Mouse (Mus musculus): ENCODE results near the gene Eva1b.
A peak's percentile ranks its signal among the peaks of the same experiment; 100 is the strongest.

The Eva1b gene

DNA sequence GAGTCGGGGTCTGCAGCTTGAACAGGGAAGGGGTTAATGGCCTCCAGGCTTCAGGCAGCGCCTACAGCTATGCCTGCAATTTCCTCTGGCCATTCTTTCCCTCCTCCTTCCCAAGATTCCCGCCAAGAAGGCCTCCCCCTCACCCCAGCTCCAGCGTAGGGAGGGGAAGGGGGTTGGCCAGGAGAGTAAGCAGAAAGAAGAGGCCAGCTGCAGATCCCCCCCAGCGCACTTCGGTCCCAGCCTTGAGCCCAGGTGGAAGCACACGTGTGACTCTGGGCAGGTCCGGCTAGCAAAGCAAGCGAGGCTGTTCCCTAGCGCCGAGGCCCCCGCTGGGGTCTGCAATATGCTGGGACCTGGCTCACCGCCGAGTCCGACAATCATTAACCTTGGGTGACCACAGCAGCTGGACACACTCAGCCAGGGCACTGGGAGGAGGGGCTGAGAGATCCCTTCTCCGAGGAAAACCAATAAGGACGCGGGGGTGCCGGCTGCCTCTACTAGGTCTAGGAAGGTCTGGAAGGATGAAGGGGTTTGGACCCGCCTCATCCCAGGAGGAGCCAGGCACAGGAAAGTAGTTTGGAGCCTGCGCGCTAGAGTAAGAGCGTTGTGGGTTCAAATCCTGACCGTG lies at the start of gene Eva1b:
Eva1b (plus strand) TSS at position 212 of the 628 bp plus-strand sequence.
- no peak for DNase-seq (ENCODE audit: low read depth)

DNA sequence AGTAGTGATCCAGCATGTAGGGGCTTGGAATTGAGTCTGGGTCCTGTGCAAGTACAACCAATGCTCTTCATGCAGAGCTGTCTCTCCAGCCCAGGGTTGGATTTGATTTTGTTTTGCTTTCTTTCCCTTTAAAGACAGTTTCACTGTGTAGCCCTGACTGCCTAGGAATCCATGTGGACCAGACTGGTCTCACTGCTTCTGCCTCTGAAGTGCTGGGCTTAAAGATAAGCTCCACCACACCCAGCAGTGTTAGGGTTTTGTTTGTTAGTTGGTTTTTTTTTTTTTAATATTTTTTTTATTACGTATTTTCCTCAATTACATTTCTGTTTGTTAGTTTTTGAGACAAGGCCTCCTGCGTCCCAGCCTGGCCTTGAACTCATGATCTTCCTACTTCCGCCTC lies 48.2 kb upstream of the Eva1b start:
- DNase-seq (ENCODE audit: low read depth): no peak

DNA sequence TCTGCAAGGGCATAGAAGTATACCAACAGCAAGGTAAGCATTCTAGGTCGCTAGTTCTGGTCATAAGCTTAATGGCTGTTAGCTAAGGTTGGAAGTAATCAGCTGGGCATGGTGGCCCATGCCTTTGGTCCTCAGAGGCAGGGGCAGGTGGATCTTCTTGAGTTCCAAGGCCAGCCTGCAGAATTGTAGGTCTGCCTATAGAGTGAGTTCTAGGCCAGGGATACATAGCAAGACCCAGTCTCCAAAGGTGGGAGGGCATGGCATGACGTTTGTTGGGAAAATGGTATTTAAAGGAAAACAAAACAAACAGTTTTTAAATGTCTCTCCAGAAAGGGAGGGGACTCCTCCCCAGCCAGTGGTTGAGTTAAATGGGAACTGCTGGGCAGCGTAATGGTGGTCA lies 46.8 kb upstream of the Eva1b start:
- DNase-seq (ENCODE audit: low read depth): no peak

DNA sequence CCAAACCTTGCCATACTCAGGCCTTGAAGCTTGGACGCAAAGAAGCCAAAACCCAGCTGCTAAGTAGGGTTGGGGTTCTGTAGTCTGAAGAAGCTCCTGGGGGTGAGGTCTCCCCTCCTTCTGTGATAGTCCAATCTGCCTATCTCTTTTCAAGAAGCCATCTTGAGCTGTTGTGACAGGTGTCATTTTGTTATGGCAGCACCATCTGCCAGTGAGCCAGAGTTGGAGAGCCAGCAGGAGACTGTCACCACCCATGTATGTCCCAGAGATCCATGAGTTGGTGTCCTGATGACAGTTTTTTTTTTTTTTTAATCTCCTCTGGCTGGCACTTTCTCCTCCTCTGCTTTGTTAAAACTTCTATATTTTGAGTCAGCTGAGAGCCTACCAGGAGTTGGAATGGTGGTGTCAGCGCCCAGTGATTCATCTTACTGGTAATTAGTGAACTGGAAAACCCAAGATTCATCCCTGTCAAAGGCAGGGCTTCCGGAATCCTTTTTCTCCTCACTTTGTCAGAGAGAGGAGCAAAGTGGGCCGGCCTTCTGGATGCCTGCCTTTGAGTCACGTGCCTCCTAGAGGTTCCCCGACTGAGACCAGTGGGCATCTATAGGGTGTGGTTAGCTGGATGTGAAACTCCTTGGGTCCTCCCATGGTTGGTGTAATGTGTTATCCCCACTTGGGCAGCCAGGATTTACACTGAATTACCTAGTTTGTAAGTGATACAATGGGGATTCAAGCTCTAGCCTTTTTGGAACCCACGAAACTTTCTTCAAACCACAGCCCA lies 45.3 kb upstream of the Eva1b start:
- peak; percentile 89 for DNase-seq (ENCODE audit: low read depth)

DNA sequence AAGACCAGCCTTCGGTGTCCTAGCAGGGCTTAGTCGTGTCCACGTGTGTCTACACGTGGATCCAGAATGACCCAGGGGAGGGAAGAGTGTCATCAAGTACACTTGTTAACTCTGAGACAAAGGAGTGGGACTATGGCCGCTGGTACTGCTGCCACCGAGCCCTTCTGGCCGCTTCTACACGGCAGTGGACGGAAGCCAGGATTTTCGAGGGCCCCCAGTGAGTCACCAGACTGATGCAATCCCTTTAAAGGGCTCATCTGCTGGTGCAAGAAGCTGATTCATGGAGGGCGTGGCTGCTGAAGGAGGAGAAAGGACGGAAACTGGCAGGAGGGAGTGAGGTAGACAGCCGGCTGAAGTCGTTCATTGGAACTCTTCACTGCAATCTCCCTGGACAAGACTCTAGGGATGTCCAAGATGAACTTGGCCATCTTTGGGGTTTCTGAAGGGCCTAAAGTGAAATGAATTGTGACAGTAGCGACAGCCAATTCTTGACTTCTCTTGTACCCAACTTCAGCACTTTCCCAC lies 44.4 kb upstream of the Eva1b start:
- peak; percentile 99 for DNase-seq (ENCODE audit: low read depth)

DNA sequence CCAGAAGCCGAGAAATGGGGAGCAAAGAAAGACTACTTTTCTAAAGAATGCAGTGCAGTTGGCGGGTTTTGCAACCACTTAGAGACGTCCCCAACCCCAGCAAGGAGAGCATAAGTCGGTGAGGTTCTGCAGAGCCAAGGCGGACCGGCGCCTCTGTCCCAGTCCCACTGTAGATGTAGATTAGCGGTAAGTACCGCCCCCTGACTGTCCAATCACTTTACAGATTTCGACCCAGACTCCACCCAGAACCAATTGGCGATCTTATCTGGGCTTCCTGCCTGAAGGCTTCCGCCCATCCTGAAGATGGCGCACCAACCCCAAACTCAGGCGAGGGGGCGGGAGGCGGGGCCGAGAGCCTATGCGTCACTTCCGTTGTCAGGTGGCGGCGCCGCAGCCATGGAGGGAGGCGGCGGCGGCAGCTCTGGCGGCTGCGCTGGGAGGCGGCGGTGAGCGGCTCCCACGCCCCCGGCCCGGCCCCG lies 43.9 kb upstream of the Eva1b start, which contains the start of gene Stk40:
Stk40 (plus strand) TSS at position 368 of the 479 bp plus-strand sequence.
- peak; percentile 100 for DNase-seq (ENCODE audit: low read depth)

DNA sequence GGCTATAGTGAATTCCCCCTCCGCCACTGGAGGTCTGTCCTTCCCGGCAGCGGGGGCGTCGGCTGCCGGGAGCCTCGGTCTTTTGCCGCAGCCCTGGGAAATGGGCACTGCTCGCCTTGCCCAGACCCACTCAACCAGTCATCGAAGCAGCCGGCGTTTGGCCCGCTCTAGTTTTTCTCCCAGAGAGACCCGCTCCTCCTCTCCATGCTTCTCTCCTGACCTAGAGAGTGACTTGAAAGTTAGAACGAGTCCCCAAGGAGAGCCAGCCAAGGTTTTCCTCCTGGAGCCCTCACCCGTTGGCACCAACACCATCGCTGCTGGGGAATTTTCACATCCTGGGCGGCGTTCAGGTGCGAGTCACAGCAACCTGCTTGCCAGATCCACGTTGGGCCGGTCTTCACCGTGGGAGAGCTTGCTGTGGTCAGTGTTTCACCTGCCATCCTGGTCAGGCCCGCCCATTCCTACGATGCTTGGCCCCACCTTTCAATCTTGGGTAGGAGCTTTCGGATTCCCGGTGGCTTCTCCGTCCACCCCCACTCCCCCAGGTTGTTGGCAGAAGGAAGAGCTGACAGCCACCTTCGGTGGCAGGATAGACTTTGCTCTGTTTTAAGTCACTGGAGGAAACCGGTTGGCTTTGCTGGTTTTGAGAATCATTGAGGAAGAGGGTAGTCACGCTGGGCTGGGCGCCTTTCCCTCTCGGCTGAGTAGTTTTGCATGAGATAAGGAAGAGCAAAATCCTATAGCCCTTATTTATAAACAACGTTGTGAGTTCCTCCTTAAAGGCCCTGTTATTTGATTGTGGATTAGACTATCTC lies 43.1 kb upstream of the Eva1b start:
- DNase-seq (ENCODE audit: low read depth): peak; percentile 47

DNA sequence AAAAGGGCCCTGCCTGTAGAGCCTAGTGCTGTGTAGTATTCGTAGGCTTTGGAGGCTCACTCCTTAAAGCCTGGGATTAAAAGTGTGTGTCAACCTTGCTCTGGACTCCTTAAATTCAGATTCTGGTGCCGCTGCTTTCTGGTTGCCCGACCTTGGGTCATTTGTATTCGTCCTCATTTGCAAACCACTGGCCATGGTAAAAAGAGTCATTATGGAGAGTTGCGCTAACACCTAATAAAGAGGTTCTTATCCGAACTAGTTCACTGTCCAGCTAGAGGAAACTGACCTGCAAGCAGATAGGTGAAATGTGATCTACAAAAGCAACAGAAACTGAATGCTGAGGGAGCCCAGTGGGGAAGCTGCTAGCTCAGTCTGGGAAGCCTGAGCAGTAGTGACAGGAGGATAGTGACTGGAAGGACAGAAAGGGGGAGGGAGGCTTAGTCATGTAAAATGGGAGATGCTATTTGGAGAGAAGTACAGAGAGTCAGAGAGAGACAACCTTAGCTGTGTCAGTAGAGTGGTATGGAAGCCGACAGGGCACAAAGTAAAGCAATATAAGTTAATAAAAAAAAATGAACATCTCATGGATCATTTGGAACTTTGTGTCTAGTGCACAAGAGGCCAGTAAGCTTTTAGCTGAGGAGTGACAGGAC lies 42.3 kb upstream of the Eva1b start:
- no peak for DNase-seq (ENCODE audit: low read depth)

DNA sequence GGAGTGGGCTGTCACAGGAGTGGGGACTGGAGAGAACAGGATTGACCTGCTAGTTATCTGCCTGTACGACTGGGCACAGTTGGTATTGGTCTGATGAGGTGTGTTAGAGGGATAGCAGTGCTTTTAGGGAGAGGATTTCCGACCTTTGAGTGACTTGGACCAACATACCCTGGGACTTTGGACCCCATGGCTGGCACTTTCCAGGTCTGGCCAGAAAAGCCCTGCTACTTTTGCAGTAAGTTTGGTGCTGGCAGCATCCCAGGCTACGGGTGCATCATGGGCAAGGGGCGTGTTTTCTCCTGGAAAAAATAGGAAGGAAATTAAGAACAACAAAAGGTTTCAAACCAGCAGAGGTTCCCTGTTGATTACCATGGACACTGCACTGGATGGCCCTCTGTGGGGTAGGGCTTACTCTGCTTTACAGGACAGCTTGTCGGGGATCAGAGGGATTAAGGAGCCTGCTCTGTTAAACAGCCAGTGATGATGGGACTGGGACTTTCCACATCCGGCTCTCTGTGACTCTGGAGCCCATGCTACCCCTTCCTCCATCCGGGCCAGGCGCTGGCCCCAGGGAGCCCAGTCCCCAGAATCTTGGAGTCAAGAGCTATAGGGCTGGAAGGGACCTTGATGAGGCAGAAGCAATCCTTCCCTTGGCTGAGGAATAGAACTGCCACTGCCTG lies 39.3 kb upstream of the Eva1b start:
- peak; percentile 33 for DNase-seq (ENCODE audit: low read depth)

DNA sequence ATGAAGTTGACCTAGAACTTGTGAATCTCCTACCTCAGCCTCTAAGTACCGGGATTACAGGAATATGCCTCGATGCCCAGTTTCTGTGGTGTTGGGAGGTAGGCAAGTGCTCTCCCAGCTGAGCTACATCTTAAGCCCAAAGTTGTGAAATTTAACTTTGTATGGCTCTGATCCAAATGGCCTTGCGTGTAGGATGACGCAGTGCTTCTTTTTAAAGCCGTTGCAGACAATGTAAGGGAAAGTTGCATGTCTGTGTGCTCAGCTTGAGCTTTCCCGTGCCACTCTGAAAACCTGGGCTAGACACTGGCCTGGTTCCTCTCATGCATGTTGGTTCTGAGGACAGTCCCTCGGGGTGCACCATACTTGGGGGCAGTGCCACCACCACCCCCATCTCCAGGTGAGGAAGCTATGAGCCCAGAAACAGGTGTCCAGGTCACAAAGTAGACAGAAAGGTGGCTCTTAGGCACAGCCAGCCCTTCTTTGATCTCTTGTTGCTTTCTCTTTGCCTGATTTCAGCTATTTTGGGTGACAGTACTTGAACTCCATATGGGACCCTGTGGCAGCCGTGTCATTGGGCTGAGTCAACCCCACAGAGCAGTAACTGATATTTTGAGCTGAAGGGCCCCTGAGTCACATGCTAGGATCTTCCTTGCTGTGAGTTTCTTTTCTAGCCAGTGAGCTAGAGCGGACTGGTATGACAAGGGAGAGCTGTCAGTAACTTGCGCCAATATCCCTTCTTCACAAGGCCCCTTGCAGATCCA lies 37.8 kb upstream of the Eva1b start:
- peak; percentile 93 for DNase-seq (ENCODE audit: low read depth)

DNA sequence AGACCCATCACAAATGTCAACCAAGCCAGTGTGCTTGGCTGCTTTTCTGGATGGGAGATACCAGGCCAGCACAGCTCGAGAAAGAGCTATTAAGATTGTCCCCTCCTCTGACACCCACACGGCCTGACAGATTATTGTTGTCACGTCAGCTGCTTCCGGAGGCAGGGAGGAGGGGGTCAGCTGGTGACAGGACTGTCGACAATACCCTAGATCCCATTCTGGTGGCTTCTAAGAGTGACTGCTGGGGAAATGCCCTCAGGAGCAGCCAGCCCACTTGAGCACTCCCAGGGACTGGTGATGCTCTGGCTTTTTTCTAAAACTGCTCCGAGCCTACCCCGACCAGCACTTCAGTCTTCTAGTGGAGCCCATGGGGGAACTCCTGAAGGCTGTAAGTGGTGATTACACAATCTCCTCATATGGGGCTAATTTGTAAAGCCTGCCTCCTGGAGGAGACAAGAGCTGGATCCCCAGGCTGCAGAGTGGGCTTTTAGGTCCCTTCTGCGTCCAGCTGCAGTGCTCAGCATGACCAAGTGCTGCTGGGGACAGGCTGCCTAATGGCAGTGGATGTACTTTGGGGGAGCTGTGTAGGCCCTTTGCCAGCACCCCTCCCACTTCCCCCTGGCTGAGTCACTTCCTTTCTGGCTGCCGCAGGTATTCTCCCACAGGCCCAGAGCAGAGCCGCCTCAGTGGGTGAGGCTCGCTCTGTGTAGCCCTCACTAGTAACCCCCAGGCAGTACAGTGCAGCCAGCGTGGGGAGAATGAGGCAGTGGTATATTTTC lies 37.0 kb upstream of the Eva1b start:
- peak; percentile 91 for DNase-seq (ENCODE audit: low read depth)

DNA sequence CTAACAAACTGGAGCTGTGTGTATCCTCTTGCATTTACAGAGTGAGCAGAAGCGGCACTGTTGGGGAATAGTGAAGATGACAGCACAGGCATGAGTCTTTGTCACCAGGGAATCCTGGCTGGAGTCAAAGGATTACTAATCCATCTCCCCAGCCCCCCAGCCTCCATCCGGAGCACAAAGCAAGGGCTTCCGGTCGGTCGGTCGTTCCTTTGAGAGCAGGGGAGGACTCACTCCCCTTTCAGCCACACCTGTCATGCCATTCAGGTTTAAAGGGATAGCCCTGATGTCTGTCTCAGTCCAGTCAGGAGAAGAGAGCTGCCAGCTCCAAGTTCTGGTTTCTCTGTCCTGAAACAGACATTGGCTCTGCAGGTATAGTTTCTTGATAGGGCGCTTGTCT lies 36.4 kb upstream of the Eva1b start:
- DNase-seq (ENCODE audit: low read depth): no peak

DNA sequence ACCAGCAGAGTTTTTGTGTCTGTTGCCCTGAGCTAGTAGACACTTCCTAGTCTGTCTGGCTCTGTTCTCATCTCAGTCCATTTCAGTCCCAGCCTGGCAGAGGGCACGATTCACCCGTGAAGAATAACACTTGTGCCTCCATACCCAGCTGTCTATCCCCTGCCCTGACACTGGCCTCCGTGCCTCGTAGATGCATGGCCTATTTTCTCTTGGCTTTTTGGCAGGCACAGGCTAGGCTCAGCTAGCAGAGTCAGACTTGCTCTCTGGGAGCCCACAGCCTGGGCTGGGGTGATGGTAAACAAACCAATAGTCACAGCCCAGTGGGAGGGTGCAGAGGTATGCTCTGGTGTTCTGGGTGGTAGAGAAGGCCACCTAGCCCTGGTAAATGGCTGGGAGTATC lies 34.3 kb upstream of the Eva1b start:
- DNase-seq (ENCODE audit: low read depth): no peak

DNA sequence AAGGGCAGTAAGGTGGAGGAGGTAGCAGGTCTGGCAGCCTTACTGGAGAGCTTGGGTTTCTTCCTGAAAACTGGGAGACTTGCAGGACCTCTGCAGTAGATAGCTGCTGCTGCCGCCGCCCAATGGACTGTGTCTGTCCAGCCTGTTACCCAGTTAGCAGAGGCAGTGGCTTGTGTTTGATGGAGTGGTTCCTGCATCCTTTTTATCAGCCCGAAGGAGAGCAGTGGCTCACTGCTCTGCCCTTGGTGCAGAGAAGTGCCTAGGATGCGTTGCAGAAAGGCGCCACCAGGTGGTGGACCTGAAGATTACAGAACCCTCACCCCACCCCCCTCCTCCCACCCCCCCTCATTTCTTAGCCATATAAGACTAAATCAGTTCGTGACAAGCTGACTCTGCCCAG lies 33.6 kb upstream of the Eva1b start:
- peak; percentile 83 for DNase-seq (ENCODE audit: low read depth)

DNA sequence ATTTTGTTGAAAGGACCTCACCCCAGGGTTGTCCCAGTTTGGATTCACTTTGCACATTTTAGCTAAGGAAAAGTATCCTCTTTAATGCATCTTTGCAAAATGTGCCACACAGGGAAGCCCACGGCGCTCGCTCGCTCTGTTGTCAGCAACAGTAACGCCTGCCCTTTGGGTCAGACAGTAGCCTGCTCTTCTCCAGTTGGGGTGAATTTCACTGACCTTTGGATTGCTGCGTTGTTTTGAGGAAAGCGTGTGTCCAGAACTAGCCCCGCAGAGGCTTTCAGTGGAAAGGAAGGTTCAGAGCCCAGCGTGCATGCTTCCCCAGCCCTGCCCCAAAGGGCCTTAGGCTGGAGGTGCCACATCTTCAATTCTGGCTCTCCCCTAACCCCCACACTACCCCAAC lies 32.1 kb upstream of the Eva1b start:
- no peak for DNase-seq (ENCODE audit: low read depth)

DNA sequence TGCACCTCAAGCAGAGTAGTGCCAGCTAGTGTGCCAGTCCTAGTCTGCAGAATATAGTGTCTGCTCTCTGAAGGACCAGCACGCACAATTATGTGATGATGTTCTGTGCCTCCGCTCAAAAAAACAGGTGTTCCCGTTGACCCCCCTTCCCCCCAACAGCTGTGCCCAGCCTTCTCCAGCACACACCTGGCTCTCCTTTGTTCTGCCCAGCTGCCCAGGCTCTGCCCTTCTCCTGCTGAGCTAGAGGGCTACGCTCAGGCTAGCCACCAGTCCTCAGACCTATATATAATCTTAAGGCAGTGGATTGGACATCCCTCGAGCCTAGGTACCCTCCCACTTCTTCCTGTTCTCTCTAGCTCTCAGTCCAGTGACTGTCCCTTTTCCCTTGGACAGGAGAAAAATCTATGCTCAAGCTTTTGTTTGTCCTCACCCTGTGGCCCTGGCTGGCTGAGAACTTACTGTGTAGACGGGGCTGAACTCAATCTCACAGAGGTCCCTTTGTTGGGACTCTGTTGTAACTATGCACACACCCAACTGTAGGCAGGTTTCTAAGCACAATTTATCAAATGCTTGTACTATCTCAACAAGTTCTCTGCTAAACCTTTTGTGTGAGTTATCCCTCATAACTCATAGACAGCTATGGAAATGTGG lies 31.5 kb upstream of the Eva1b start:
- DNase-seq (ENCODE audit: low read depth): no peak

DNA sequence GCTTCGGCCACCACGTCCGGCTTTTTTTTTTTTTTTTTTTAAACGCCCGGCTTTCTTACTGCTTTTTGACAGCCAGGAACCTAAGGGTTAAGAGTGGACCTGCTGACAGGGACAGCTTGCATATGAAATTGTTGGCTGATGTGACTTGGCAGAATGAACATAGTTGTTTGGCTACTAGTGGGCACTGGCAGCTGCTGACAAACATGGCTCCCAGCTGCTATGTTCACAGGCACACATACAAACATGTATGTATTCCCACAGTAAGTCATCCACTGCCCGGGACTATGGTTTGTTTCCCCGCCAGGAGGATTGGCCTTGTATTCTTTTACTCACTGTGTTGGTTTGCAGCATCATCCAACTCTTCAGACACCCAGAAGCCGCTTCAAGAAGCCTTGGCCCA lies 30.4 kb upstream of the Eva1b start:
- DNase-seq (ENCODE audit: low read depth): no peak

DNA sequence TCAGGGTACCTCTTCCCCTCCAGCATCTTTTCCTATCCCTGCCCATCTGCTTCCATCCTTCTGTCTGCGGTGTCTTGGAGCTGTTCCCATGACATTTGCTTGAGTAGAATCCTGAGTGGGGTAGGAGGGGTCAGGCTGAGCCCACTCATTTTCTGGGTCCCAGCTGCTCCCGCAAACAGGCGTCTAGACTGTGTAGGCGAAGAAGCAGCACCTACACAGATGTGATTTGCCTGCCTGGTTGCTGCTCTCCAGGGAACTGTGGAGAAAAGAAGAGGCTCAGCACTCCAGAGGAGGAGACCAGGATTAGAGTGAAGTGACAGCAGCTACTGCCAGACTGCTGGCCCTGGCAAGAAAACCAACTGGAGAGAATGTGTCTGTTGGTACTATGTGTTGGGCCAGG lies 28.9 kb upstream of the Eva1b start:
- no peak for DNase-seq (ENCODE audit: low read depth)

DNA sequence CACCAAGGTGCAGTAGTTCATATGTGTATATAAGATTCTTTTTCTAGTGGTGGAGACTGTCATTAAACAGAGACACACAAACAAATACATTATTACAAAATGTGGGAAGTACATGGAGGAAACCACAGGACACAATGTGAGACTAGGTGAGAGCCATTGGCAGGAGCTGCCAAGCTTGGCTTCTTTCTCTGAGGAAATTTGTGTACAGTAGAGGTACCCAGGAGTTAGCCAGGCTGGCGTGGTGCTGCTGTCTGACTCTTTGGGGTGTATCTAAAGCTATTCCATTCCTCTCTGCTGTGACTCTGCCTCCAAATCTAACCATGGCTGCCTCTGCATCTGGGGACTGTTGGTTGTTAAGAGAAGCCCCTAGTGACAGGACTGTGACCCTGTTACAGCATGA lies 28.5 kb upstream of the Eva1b start:
- no peak for DNase-seq (ENCODE audit: low read depth)
